Mouse (Mus musculus) liver, embryonic 11.5 days (tissue): Measurements from ENCODE around the gene Dzank1. TPM values are rescaled to one million over a fixed set of nuclear protein-coding genes. Genes with fewer than 3 reads are reported as not detected.

Source experiments
- ATAC-seq: fragments of 200-750 bp; cut with Nextera tagmentation; replicated peaks from 2 replicates; pipeline ENCODE4 v1.8.0; 2017; ENCODE audit warnings: moderate number of reproducible peaks, mild to moderate bottlenecking, moderate TSS enrichment, moderate library complexity; ENCODE audit not compliant: low FRiP score
- DNase-seq: peaks from one replicate; pipeline ENCODE4 v3.0.0-alpha.2; 2017; ENCODE audit warnings: low spot score
- H3K27ac ChIP-seq: fragments of 300-500 bp; sonication (generic); 2 replicates; pipeline ENCODE4 v1.5.1; 2014; ENCODE audit warnings: mild to moderate bottlenecking, low read depth, low read length, control low read depth
- H3K27me3 ChIP-seq: fragments of 300-500 bp; sonication (generic); replicated peaks from 2 replicates; pipeline ENCODE4 v1.6.1; 2014; ENCODE audit warnings: low read length, mixed read lengths; ENCODE audit not compliant: control insufficient read depth, insufficient read depth
- H3K36me3 ChIP-seq: fragments of 300-500 bp; sonication (generic); 2 replicates; pipeline ENCODE4 v1.6.1; 2014; ENCODE audit warnings: mild to moderate bottlenecking, low read length, moderate library complexity, mixed read lengths; ENCODE audit not compliant: control insufficient read depth, insufficient read depth
- H3K4me1 ChIP-seq: fragments of 300-500 bp; sonication (generic); replicated peaks from 2 replicates; pipeline ENCODE4 v1.6.1; 2014; ENCODE audit warnings: low read length, mixed read lengths; ENCODE audit not compliant: control insufficient read depth, insufficient read depth
- H3K4me2 ChIP-seq: fragments of 300-500 bp; sonication (generic); 2 replicates; pipeline ENCODE4 v1.6.1; 2014; ENCODE audit warnings: mild to moderate bottlenecking, control low read depth, moderate library complexity
- H3K4me3 ChIP-seq: fragments of 300-500 bp; sonication (generic); 2 replicates; pipeline ENCODE4 v1.5.1; 2014; ENCODE audit warnings: low read depth, low read length, control low read depth
- H3K9ac ChIP-seq: fragments of 300-500 bp; sonication (generic); 2 replicates; pipeline ENCODE4 v1.6.1; 2014; ENCODE audit warnings: low read depth, low read length, control low read depth
- H3K9me3 ChIP-seq: fragments of 300-500 bp; sonication (generic); 2 replicates; pipeline ENCODE4 v1.6.1; 2016; ENCODE audit warnings: low read length, inconsistent platforms, mixed read lengths; ENCODE audit not compliant: control insufficient read depth
- WGBS: fragments of 180-500 bp; shearing (Covaris S2); extraction: QIAGEN DNeasy Blood & Tissue Kit; methylation state at CpG from one replicate; pipeline ENCODE4 v1.1.7; 2014; 5-methylcytosine and 5-hydroxymethylcytosine counted together
- polyA plus RNA-seq: library from polyadenylated mRNA; unstranded; fragments of >200 nt; fragmentation: Nextera tagmentation; extraction: Ambion mirVana; gene quantifications from 2 replicates; pipeline ENCODE4 v1.2.1, GENCODE M21; 2014

Gene Dzank1
- polyA plus RNA-seq, 1 experiment from 2014 or later: 0.63 TPM

GRCm38 (mm10) chr2:144544630-144545029 is 17.4 kb upstream of the Dzank1 start:
- Histone ChIP-seq H3K9me3 (no peaks in the 10 kb centered on the region), H3K4me3 (no peak overlapping the region), H3K4me2 (no peak overlapping the region), H3K4me1 (no peaks in the 10 kb centered on the region), H3K27ac (no peak overlapping the region), H3K36me3 (peaks cover 14% of the 10 kb centered on the region; the same call in 1 of the 2 replicates), H3K9ac (no peak overlapping the region), H3K27me3 (no peaks in the 10 kb centered on the region)
- WGBS: 84% methylated on average over 6 of the region's 6 CpGs
- DNase-seq: no peak
- no peak for ATAC-seq

- H3K4me1 ChIP-seq: no peaks in the 10 kb centered on the region
- 82% methylated on average over 6 of the region's 6 CpGs for WGBS
- H3K36me3 ChIP-seq: peaks cover 21% of the 10 kb centered on the region; the same call in 1 of the 2 replicates
- no peak overlapping the region for H3K4me3 ChIP-seq
- no peak overlapping the region for H3K4me2 ChIP-seq
- DNase-seq (no peak), ATAC-seq (no peak)
- no peak overlapping the region for H3K9ac ChIP-seq
- H3K27ac ChIP-seq: no peak overlapping the region
- H3K9me3 ChIP-seq: no peaks in the 10 kb centered on the region
- no peaks in the 10 kb centered on the region for H3K27me3 ChIP-seq
Observed at GRCm38 (mm10) chr2:144543670-144544069, 16.5 kb upstream of the Dzank1 start.

GRCm38 (mm10) chr2:144541246-144541645 is 14.0 kb upstream of the Dzank1 start:
- no peak overlapping the region for H3K27ac ChIP-seq
- no peaks in the 10 kb centered on the region for H3K4me1 ChIP-seq
- peaks cover 29% of the 10 kb centered on the region; the same call in 1 of the 2 replicates for H3K36me3 ChIP-seq
- WGBS: 86% methylated on average over 4 of the region's 4 CpGs
- H3K9ac ChIP-seq: no peak overlapping the region
- H3K9me3 ChIP-seq: no peaks in the 10 kb centered on the region
- DNase-seq (no peak), ATAC-seq (no peak)
- no peak overlapping the region for H3K4me3 ChIP-seq
- no peak overlapping the region for H3K4me2 ChIP-seq
- H3K27me3 ChIP-seq: no peaks in the 10 kb centered on the region

- no peaks in the 10 kb centered on the region for H3K9me3 ChIP-seq
- no peak overlapping the region for H3K4me3 ChIP-seq
- DNase-seq (no peak), ATAC-seq (no peak)
- H3K27me3 ChIP-seq: no peaks in the 10 kb centered on the region
- no peak overlapping the region for H3K27ac ChIP-seq
- H3K9ac ChIP-seq: no peak overlapping the region
- H3K4me1 ChIP-seq: no peaks in the 10 kb centered on the region
- WGBS: 92% methylated on average over 7 of the region's 7 CpGs
- H3K36me3 ChIP-seq: peaks cover 56% of the 10 kb centered on the region
- no peak overlapping the region for H3K4me2 ChIP-seq
Observed at GRCm38 (mm10) chr2:144537123-144537522, 9.9 kb upstream of the Dzank1 start.

- Histone ChIP-seq H3K9ac (peak overlapping the region; percentile 92), H3K4me3 (peak overlapping the region; percentile 88), H3K36me3 (0 out of 2 replicates have a peak, but pooled peaks cover 3% of the 10 kb centered on the region), H3K9me3 (no peaks in the 10 kb centered on the region), H3K27me3 (peaks cover 4% of the 10 kb centered on the region), H3K4me2 (peak overlapping the region; percentile 90), H3K27ac (peak overlapping the region; percentile 23; the same call in 1 of the 2 replicates), H3K4me1 (peaks cover 11% of the 10 kb centered on the region; the same call in 1 of the 2 replicates)
- DNase-seq: no peak
- peak; percentile 57 for ATAC-seq
- WGBS: under 1% methylated on average over 25 of the region's 25 CpGs
Observed at GRCm38 (mm10) chr2:144527821-144528174, 584 bp upstream of the Dzank1 start.

GRCm38 (mm10) chr2:144525856-144526255 is 1.4 kb downstream of the Dzank1 start:
- no peak overlapping the region for H3K27ac ChIP-seq
- H3K4me1 ChIP-seq: peaks cover 11% of the 10 kb centered on the region; the same call in 1 of the 2 replicates
- H3K27me3 ChIP-seq: peaks cover 4% of the 10 kb centered on the region
- DNase-seq: no peak
- no peaks in the 10 kb centered on the region for H3K36me3 ChIP-seq
- no peak for ATAC-seq
- no peak overlapping the region for H3K4me2 ChIP-seq
- 55% methylated on average over 10 of the region's 10 CpGs for WGBS
- no peak overlapping the region for H3K4me3 ChIP-seq
- no peaks in the 10 kb centered on the region for H3K9me3 ChIP-seq
- no peak overlapping the region for H3K9ac ChIP-seq

- no peak for DNase-seq
- no peak overlapping the region for H3K4me2 ChIP-seq
- H3K27ac ChIP-seq: no peak overlapping the region
- no peaks in the 10 kb centered on the region; the same call in 1 of the 2 replicates for H3K27me3 ChIP-seq
- no peaks in the 10 kb centered on the region for H3K4me1 ChIP-seq
- ATAC-seq: no peak
- WGBS: 70% methylated on average over 3 of the region's 3 CpGs
- no peak overlapping the region for H3K4me3 ChIP-seq
- H3K36me3 ChIP-seq: no peaks in the 10 kb centered on the region
- H3K9ac ChIP-seq: no peak overlapping the region
- H3K9me3 ChIP-seq: no peaks in the 10 kb centered on the region
Observed at GRCm38 (mm10) chr2:144519772-144520171, 7.4 kb downstream of the Dzank1 start.

- Histone ChIP-seq H3K4me2 (no peak overlapping the region), H3K36me3 (no peaks in the 10 kb centered on the region), H3K4me1 (no peaks in the 10 kb centered on the region), H3K27ac (no peak overlapping the region), H3K4me3 (no peak overlapping the region), H3K9ac (no peak overlapping the region), H3K9me3 (no peaks in the 10 kb centered on the region), H3K27me3 (no peaks in the 10 kb centered on the region)
- DNase-seq (no peak), ATAC-seq (no peak)
- 70% methylated on average over 3 of the region's 3 CpGs for WGBS
Observed at GRCm38 (mm10) chr2:144514619-144515018, 12.6 kb downstream of the Dzank1 start.

GRCm38 (mm10) chr2:144502134-144502533 is 25.1 kb downstream of the Dzank1 start:
- WGBS: 82% methylated on average over 6 of the region's 6 CpGs
- no peak overlapping the region for H3K27ac ChIP-seq
- no peaks in the 10 kb centered on the region for H3K27me3 ChIP-seq
- H3K4me1 ChIP-seq: no peaks in the 10 kb centered on the region
- DNase-seq (no peak), ATAC-seq (no peak)
- no peak overlapping the region for H3K4me3 ChIP-seq
- H3K4me2 ChIP-seq: no peak overlapping the region
- no peak overlapping the region for H3K9ac ChIP-seq
- H3K9me3 ChIP-seq: no peaks in the 10 kb centered on the region
- H3K36me3 ChIP-seq: no peaks in the 10 kb centered on the region
